Mouse (Mus musculus) c-Kit-positive CD71-negative TER-119-negative erythroid progenitor cells, embryonic 14.5 days (primary cell): ENCODE measurements around the gene Gpat3.
A peak's percentile ranks its signal among the peaks of the same experiment; 100 is the strongest.

Source experiments
- DNase-seq: peaks from one replicate; pipeline ENCODE4 v3.0.0-alpha.2; 2013; ENCODE audit warnings: low read depth

Gene Gpat3

DNA sequence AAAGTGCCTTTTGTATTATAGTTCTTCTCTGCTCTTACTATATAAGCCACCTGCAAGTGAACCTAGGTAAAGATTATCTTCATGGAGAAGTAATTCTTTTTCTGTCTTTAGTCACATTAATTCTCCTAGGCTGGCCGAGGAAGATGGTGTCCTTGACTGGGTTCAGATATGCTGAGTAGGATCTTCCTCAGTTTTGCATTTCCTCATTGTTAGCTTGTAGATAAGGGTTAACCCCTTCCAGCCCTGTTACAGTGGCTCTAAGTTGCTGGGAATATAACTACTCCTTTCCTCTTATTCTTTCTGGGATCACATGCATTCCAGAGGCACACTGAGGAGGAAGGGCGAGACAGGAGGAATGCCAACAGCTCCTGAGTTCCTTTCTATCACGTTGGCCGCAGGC lies 15.6 kb downstream of the Gpat3 start:
- no peak for DNase-seq

DNA sequence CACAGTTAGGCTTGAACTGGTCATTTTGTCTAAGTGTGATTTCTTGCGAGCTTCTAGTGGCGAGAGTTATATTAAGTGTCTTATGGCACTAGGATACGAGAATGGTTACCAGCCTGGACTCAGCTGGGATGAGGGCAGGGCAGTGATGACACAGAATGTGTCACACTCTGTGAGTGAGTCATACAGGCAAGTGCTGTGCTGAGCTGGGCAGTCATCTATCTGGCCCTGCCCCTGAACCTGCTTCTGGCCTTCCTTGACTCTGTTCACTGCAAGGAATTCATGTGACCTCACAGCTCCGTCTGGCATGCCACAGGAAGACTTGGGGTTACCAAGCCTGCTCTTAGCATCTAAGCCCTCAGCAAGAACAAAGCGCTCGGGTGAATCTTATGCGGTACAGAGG lies 16.3 kb downstream of the Gpat3 start:
- no peak for DNase-seq

DNA sequence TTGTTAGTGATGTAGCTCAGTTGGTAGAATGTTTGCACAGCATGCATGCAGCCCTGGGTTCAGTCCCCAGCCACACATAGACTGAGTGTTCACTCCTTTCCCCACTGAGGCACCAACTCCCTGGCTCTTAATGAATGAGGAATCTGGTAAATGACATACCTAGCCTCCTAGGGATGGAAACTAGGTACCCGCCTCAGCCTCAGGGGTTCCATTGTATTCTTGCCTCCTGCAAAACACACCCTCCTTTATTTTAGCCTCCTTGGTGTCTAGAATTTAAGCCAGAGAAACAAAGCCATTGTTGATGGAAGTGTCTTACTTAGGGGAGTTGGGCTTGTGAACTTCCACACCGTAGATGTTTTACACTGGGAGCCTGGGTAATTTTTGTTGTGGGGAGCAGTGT lies 17.6 kb downstream of the Gpat3 start:
- DNase-seq = no peak

DNA sequence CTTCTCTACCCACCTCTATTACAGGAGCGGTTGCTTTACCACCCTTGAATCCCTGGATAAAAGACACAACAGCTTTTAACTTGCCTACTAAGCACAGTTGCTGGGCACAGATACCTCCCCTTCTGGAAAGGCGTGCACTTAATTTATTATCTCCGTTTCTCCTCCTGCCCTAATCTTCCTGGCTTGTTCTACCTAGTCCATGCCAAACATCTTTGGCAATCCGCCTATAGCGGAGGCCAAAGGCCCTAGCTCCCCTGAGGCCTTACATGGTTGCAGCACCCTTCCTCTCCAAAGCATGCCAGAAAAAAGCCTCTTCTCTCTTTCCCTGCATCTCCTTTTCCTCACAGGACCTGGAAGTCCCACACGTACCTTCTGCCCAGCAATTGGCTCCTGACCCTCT lies 18.9 kb downstream of the Gpat3 start:
- DNase-seq = no peak

DNA sequence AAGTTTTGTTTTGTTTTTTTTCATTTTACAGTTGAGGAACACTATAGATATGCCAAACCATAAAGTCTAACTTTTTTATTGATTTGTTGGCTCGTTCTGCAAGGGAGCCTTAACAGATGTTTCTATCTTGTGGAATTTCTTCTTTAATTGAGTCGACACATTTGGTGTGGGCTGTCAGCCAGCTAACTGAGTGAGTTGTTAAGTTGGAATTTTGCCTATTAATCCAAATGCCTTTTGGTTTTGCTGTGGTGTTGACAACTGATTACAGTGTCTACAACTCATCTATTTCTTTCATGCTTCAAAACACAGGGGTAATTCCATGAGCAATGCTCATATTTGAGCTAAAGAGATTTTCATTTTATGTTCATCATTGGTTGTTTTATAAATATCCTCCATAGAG lies 20.7 kb downstream of the Gpat3 start:
- DNase-seq = no peak

DNA sequence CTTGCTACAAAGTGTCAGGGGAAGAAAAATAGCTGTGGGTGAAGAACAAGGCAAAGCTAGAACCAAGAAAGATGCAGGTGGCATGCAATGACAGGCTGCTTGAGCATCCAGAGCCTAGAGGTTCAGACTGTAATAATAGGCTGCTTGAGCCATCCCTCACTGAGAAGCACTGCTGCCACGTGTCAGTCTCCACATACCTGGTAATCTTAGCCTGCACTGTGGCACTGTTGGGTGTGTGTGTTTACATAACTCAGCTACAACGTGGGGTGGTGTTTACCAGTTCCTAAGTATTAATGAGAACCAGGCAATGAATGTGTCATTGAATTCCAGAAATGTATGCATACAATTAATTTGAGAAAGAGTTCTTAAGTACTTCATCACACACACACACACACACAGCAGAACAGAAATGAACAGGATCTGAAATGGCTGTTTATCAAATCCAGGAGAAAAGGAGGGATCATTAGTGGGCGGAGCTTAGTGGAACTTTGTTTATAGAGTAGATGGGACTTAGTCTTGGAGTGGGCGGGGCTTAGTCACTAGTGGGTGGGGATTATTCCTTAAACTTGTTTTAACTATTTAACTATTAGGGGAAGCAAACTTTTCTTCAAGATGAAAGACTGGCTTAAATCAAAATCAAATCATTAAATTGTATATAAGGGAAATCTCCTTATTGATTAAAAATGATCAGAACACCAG lies 23.8 kb downstream of the Gpat3 start:
- DNase-seq = no peak

DNA sequence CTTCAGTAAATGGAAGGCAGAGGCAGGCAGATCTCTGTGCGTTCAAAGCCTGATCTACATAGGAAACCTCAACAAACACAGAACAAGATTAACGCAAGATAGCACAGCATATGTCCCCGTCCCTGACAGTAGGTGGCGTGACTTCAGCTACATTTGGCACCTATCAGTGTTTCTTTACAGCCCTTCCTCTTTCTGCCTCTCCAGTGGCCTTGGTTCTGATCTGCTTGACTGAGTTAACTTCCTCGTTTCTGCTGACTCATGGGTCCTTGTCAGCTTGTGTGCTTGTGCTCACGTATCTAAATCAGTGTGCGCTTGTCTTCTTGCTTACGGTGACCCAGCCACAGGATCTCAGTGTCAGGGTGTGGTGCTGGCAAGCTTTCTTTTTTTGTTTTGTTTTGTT lies 26.5 kb downstream of the Gpat3 start:
- DNase-seq = peak; percentile 62

DNA sequence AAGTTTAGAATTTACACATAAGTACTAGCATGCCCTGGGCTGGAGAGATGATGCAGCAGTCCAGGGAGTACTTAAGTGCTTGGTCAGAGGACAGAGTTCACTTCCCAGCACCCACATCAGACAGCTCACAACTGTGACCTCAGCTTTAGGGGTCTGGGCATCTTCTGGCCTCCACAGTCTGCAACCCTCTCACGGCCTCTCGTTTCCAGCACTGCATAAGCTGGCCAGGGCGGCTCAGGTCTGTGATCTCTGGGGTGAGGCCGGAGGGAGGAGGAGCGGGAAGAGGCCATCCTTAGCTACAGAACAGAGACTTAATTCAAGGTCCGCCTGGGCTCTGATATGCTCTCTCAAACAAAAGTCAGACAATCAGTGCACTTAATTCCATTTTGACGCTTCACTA lies 29.2 kb downstream of the Gpat3 start:
- DNase-seq = no peak

DNA sequence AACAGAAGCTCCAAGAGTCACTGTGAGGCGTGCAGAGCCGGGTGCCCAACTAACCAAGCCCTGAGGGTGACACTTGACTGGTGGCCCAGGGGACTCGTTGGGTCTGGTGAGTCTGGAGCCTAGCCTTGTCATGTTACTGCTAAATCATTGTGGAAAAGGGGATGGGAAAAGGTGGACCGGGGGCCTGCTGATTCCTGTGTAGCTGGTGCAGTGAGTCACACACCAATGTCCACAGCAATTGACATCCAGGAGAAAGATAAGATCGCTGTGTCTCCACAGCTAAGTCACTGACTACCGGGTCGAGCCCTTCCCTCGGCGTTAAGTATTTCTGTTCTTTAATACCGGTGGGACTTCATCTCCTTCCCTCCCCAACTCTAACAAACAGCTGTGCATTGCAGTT lies 29.7 kb downstream of the Gpat3 start:
- no peak for DNase-seq

DNA sequence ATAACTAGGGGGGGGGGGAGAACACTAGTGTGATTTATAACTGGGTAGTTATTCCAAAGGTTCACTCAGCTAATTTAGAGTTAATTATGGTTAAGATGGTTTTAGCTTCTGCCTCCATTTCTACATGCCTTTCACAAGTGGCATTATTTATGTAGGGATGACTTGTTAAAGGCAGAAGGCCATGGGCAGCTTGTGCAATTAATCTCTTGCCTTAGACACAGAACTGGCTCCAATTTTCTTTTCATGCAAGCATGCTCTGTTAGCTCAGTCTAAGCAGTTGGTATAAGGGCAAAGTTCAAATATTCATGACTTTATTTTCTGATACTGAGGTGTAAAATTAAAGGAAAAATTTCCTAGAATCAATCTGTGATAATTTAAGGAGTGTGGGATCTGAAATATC lies 31.5 kb downstream of the Gpat3 start:
- no peak for DNase-seq

DNA sequence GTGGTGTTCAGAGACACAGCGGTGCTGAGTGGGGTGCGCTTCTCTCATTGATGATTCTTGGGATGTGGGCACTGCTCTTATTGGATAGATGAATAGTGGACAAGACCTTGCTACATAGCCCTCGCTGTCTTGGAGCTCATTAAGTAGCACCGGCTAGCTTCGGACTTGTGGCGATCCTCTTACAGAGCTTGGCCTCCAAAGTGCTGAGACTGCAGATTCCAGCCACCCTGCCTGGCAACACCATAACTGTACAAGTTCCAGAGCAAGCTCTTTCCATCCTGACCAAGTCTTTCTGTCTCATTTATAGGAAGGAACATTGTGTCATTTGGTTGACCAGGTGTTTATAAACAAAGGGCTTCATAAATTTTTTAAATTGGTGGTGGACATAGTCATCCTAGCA lies 39.7 kb downstream of the Gpat3 start:
- no peak for DNase-seq

DNA sequence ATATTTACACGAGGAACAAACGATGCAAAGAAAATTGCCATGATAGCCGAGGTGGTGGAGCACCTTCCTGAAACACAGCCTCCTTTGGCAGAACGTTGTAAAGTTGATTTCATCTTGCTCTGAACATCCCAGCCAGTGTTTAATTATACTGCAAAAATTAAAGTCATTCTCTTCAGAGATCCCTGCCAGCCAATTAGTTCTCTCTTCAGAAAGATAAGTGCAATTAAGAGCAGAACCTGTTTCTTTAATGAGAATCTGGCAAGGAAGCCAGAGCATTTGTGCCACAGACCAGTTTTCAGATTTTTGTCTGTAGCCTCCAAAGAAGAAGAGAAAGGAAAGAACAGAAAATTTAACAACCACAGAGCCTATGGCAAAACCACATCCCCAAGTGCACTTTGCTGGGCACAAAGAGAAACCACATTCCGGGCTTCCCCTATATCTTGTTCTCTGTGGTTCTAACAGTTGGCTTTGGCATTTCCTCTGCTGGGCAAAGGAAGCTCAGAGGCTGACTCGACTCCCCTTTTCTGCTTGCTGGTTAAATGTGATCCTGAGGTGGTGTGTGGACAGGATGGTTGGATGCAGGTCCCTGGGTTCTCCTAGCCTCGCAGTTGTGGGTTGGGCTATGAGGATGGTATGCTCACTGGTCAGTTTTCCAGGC lies 40.9 kb downstream of the Gpat3 start:
- no peak for DNase-seq

DNA sequence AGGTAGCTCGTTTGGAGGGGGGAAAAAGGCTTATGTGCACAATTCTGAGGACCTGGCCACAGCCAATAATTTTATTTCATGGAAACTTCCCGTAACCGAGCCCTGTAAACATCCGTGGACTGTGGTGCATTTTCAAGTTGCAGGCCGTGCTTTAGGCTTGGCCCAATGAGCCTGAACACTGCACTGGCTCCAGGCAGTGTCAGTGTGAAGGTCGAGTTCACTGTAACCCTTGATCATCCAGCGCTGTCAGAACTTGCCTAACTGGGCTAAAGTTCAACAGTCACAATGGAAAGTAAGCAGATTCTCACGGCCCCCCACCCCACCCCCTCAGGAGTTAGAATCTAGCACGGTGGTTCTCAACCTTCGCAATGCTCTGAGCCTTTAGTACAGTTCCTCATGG lies 50.7 kb downstream of the Gpat3 start:
- DNase-seq = no peak

DNA sequence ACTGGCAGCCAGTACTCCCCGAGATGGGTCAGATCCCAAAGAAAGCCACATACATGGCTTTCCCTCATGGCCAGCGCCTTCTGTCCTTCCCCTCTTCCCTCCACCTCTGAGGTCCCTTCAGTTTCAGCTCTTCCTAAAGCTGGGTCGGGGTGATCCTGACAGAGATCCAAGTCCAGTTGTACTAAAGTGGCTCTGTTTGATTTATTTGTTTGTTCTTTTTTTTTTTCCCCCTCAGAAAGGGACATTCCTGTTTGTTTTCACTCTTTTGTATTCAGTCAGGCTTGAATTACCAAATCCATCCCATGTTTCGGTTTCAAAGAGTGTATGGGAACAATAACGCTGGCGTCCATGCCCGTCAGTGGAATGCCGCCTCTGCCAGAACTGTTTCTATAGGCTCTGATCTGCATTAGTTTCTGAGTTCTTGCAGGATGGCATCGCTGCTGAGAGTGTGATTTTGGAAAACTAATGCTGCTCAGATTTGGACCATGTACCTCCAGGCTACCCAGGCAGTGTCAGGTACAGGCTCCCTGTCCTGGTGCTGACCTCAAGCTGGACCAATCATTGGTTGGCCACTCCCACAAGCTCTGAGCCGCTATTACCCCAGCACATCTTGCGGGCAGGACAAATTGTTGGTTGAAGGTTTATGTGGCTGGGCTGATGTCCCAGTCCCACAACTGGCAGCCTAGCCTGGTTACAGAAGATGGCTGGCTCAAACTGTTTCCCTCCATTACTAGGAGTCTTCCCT lies 54.4 kb downstream of the Gpat3 start:
- no peak for DNase-seq

DNA sequence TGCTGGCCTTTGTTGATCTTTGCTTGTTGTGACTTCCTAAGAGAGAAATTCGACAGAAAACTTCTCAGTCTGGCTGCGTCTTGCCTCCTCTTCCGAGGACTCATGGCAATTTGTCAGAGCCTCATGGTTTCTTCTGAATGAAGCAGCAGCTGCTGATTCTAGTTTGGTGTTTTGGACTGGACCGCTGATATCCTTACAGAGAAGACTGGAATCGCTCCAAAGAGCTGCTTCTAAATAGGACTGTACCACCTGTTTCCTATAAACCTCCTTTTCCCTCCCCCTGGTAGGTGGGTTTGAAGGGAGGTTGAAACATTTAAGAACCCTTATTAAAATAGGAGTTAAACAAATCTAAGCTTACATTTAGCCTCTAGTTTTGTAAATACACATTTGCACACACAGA lies 55.5 kb downstream of the Gpat3 start:
- no peak for DNase-seq

DNA sequence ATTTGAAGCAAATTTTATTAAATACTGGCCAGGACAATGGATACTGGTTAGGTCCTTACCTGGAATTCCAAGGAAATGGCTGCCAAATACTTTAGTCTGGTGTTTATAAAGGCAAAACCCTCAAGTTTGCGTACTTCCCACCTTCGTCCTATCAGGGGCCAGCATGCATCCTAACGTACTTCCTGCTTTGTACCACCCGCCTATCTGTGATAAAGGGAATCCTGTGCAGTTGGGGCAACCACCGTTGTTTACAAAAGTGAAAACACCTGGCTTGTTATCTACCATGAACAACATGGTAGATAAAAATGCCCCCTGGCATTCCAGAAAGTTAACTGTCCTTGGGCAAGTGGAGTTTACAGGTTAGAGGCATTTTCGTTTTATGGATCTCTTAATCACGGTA lies 63.0 kb downstream of the Gpat3 start:
- DNase-seq = no peak

DNA sequence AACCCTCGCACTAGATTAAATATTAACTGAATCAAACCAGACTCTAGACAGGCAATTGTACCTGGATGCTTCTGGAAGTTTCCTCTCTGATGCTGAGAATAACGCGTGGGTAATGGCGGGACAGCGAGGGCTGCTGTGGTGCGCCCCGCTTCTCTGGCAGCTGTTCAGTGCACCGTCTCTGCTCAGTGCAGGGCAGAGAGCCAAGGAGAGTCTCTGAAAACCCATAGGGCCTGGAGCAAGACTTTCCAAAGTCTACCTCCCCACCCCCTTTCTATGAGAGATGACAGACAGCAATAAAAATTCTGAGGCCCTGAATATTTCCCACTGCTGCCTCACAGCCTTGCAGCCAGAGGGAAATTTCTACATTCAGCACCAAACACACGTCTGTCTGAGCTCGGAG lies 63.4 kb downstream of the Gpat3 start:
- no peak for DNase-seq

DNA sequence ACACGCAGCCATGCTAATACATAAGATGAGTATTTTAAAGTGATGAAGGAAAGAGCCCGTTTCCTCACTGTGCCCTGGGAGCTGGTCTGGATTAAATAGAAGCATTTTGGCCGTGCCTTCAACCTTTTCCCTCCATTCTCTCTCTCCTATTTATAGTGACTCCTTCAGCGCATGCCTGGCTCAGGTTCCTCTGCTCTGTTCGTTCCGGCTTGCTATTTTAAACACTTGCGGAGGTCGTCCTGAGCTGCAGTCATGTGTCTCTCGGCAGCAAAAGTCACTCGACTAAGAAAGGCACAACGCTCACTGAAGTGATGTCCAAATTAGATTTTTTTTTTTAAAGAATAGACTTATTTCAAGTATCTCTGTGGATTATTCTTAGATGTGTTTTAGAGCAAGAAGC lies 64.2 kb downstream of the Gpat3 start:
- DNase-seq = no peak

DNA sequence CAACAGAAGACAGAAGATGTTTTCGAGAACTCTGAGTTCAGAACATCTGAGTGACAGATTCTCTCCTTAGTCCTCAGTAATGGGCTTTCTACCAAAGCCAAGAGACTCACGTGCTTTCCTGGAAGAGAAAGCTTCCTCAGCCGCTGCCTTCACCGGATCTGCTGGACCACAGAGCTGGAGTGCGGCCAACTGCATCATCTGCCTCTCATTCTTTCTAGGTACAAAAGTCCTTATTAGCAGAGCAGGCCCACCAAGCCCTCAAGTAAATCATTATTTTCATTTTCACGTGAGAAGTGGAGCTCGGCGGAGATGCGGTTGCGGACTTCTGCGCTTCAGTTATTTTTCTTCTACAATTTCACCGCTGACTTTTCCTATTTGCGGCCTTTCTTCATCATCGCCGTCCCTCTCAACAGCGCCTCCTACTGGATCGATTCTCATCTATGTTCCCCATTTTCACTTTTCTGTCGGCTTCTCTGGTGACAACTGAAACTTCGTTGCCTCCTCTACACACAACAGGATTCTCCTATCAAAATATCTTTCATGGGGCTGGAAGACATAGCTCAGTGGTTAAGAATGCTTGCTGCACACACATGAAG lies 66.1 kb downstream of the Gpat3 start:
- DNase-seq = no peak

DNA sequence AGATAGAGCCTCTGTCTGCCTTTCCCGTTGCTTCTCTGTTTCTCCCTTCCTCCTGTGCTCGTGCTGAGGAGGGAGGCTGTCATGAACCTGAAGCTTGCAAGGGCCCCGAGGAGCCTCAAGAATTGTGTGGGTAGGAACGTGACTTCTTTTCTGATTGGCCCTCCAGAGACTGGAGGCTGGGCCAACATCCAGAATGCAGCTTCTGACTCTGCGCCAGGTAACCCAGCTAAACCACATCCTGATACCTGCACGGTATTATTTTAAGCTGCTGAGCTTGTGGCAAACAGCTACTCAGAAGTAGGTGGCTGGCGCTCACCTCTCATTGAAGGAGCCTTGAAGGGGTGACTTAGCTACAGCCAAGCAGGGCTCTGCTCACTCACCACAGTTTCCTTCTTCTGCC lies 66.9 kb downstream of the Gpat3 start:
- DNase-seq = no peak

DNA sequence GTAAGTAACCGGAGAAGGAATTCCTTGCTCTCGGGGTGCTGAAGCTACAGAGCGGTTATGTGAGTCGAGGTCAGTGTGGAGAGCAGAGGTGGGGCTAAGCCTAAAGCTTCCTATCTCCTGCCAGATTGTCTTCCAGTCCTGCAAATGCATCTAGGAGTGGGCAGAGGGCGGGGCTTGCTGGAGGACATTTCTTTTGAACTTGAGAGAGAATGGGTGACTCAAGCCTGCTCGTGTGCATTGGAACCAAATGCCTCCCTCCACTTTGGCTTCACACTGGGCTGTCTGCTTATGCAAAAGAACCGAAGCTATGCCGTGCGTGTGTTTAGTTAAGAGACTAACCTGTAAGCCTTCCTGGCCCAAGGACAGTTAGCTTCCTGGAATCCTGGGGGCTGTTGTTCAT lies 67.8 kb downstream of the Gpat3 start:
- DNase-seq = no peak

DNA sequence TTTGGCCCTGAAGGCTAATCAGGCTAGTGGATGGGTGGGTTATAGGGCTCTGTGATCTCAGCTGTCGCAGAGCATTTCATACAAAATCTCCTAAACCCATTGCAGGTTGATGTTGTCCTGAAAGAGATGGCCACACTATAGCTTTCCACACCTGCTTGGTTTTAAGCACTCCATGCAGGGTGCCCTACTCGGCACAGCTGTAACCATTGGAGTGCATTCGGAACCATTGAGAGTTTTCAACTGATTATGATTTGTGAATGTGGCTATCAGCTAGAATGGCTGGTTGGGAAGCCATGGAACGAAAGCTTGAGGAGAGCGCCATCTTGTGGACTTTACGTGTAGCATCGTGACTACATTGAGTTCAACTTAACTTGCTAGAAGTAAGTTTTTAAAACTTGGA lies 69.5 kb downstream of the Gpat3 start:
- DNase-seq = peak; percentile 56

DNA sequence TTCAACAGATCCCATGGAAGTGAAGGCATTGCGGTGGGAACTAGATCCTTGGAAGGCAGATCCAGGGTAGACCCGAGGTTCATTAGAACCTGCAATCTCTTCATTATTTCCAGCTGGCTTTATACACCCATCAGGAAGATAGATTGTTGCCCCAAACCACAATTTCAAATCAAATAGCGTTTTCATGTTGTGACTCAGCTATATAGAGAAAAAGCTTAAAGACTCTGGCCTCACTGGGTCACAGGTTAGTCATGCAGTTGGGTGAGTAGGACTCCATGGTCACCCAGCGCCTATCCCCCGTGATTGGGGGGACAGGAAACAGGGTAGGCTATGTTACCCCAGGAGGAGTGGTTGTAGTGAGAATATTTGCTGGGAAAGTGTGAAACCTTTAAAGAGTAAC lies 69.9 kb downstream of the Gpat3 start:
- DNase-seq = no peak
